Mouse (Mus musculus) left cerebral cortex, postnatal 14 days (tissue): ENCODE data around the gene Eps15. TPM values are rescaled to one million over a fixed set of nuclear protein-coding genes. Genes with fewer than 3 reads are reported as not detected.

Source experiments
- DNase-seq, 2 experiments: peaks; one replicate each; pipeline ENCODE4 v3.0.0; 2021 to 2022; ENCODE audit warnings: low spot score in 2 of 2, mixed read lengths in 1 of 2
- intact Hi-C: fragments of 180-260 bp; cut with DNase I; formaldehyde crosslinking; loops from one replicate; pipeline ENCODE4 v1.15.1; 2025
- long read RNA-seq, 2 experiments: library from polyadenylated mRNA; stranded (forward); transcript quantifications; one replicate each; pipeline ENCODE4 v2.0.0; 2021
- total RNA-seq, 2 experiments: library from RNA; stranded (reverse); gene quantifications; 2 replicates each; pipeline ENCODE4 v1.2.3; 2021

The Eps15 gene
- 100 to 1,000 TPM; 193 to 197 TPM for total RNA-seq
- long read RNA-seq, experiment 1, full-length matches to known transcripts = 131 of 199 reads
- long read RNA-seq, experiment 1, partial matches to known transcripts = 30 of 199 reads
- long read RNA-seq, experiment 1, other reads (novel, unspliced or antisense) = 38 of 199 reads
- long read RNA-seq, experiment 2, full-length matches to known transcripts = 97 of 144 reads
- long read RNA-seq, experiment 2, partial matches to known transcripts = 27 of 144 reads
- long read RNA-seq, experiment 2, other reads (novel, unspliced or antisense) = 20 of 144 reads

- intact Hi-C loops = no loop called here
- DNase-seq = peak; percentile 67 to 80
Observed at GRCm38 (mm10) chr4:109279689-109280458, at the start of gene Eps15. Gene Eps15, plus strand, starts transcription at chr4:109280268.

DNA sequence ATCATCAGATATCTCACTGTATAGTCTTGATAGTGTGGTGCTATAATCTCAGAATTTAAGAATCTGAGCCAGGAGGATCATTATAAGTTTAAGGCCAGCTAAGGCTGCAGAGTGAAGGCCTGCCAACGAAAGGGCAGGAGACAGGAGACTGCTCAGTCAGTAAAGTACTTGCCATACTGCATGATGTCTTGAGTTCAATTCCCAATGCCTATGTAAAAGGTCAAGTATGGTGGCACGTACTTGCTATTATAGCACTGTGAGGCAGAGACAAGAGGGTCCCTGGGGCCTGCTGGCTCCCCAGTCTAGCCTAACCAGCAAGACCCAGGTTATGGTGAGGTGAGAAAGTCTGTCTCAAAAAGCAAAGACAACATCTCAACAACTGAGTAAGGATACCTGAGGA is 45.9 kb upstream of the Eps15 start, which contains the start of gene Calr4:
Gene Calr4 (plus strand): TSS at position 301 of the 400 bp plus-strand sequence.
- DNase-seq = no peak
- intact Hi-C loops = no loop called here

DNA sequence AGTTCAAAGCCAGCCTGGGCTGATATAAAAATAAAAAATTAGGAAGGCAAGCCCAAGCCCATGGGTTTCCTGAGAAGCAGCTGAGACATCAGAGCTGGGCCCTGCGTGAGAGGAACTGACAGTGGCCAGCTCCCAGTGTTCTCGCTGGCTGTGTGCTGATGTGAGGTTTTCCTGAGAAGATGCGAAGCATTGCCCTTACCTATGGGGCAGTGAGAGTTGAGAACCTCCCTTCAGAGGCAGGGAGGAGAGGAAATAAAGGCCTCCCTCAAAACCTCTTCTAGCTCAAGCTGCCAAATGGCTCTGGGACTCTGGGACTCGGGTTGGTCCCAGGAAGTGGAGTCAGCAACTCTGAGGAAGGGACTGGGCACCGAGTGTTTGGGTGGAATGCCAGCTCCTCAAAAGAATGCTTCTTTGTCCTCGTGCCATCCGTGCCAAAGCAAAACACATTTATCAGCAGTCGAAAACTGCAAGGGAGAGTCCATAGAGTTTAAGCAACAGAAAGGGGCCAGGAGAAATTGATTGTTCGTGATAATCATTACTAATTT is 45.2 kb upstream of the Eps15 start:
- intact Hi-C loops = no loop called here
- DNase-seq = peak in 1 of 2 experiments; percentile 12

- intact Hi-C loops = no loop called here
- no peak for DNase-seq
Observed at GRCm38 (mm10) chr4:109236186-109236879, 43.7 kb upstream of the Eps15 start.

GRCm38 (mm10) chr4:109238428-109239268 is 41.4 kb upstream of the Eps15 start:
- DNase-seq = peak; percentile 55 to 58
- intact Hi-C loops = no loop called here

GRCm38 (mm10) chr4:109241221-109241620 is 38.8 kb upstream of the Eps15 start:
- intact Hi-C loops = no loop called here
- no peak for DNase-seq

DNA sequence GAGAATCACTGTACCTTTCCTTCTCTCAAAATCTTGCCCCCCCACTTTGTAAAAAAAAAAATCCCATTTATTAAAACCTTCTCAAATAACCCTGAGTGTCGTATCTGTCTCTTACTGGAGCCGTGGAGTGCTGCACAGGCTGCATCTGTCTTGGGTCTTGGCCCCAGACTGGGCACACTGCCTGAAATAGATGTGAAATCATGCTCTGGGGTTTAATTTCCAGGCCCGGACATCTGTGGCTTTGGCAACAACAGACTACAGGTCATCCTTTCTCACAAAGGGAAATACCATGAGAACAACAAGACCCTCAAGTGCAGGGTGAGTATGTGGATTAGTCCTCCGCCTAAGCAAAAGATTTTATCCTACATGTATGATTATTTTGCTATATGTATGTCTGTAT is 38.1 kb upstream of the Eps15 start:
- DNase-seq = no peak
- intact Hi-C loops = no loop called here

DNA sequence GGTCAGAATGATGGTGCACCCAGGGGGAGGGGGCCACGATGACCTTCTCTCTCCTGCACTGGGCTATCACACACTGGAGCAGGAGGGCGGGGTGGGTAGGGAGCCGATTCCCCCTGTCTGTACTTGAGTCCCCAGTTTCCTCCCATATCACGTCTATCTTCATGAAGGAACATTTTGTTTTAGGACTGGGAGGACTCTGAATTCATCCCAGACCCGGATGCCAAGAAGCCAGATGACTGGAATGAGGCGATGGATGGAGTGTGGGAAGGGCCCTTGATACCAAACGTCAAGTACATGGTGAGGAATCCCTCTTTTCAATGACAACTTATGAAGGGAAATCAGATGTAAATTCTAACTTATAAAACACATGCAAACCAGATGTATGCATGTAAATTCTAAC is 35.6 kb upstream of the Eps15 start:
- intact Hi-C loops = no loop called here
- DNase-seq = no peak

GRCm38 (mm10) chr4:109245016-109245620 is 35.0 kb upstream of the Eps15 start:
- intact Hi-C loops = no loop called here
- no peak for DNase-seq

DNA sequence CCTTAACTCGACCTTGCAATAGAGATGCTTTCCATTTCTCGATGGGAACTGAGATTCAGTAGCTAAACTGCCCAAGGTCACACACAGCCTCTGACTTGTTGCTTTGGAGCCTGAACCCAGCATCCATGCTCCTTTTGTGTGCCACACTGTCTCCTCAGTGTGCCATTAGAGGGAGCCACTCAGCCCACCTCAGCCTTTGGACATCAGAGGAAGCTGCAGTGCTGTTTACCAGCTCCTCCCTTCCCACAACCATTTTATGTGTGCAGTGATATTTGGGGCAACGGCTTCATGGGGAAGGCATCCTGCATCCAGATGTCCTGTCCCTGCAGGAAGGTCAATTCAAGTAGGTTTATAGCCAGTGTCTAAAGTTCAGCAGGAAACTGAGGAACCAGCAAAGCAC is 28.5 kb upstream of the Eps15 start:
- intact Hi-C loops = no loop called here
- DNase-seq = no peak

DNA sequence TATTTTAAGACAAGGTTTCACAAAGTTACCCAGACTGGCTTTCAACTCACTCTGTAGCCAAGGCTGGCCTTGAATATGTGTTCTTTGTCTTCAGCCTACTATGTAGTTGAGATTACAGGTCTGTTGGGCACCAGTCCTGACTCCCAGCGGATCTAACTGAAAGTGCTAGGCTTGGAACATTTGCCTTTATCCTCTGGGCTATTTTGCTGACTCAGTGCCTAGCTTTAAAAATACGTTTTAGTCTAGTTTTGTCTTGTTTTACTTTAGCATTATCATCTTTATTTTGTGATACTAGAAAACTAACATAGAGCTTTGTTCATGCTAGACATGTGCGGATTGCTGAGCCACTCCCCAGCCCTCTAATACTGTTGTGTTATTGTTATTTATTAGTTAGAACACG is 27.9 kb upstream of the Eps15 start:
- intact Hi-C loops = no loop called here
- no peak for DNase-seq

DNA sequence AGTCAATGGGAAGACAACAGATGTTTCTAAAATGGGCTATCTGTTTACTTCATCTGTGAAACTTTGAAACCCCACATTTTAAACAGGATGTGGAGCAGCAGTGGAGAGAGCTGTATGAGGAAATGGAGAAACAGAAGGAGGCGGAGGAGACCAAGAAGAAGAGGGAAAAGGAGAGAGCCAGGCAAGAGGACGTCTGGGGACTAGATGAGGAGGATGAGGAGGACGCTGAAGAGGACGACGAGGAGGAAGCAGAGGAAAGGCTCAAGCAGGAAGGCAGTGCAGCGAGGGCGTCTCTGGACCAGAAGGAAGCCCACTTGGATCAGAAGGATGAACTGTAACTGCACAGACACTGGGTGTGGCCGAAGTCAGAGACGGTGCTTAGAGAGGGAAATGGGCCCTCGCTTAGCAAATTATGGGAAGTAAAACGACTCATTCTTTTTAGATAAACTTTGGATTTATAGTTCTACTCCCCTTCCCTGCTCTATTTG is 26.4 kb upstream of the Eps15 start:
- intact Hi-C loops = no loop called here
- DNase-seq = no peak

DNA sequence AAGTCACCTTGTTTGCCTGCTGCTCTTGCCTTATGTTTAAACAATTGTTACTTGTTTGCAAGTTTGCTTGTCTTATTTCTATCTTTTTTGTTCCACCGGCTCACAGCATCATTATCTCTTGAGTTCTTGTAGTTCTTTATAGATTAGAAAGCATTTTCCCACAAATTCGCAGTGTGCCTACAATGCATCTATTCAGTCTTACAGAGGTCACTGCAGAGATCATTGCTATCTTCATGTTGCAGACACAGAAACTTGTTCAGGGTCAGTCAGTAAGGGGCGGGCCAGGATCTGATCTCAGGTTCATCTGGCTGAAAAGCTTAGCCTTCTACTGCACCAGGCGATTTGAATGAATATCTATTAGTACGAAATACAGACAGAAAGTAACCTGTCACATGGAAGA is 25.6 kb upstream of the Eps15 start:
- DNase-seq = no peak
- intact Hi-C loops = no loop called here

DNA sequence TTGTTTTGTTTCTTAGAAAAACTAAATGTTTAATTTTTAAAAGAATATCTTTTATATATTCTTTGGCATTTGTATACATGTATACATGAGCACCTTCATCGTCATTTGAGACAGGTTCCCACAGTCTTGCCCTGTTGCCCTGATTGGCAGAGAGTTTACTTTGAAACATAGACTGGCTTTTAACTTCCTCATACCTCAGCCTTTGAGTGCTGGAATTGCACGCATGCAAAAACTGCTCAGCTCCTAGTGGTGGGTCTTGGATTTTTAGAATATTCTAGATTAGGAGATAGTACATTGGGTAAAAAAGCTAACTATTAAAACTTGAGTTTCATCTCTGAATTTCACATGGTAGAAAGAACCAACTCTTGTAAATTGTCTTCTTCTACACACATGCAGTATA is 24.7 kb upstream of the Eps15 start:
- intact Hi-C loops = no loop called here
- no peak for DNase-seq

DNA sequence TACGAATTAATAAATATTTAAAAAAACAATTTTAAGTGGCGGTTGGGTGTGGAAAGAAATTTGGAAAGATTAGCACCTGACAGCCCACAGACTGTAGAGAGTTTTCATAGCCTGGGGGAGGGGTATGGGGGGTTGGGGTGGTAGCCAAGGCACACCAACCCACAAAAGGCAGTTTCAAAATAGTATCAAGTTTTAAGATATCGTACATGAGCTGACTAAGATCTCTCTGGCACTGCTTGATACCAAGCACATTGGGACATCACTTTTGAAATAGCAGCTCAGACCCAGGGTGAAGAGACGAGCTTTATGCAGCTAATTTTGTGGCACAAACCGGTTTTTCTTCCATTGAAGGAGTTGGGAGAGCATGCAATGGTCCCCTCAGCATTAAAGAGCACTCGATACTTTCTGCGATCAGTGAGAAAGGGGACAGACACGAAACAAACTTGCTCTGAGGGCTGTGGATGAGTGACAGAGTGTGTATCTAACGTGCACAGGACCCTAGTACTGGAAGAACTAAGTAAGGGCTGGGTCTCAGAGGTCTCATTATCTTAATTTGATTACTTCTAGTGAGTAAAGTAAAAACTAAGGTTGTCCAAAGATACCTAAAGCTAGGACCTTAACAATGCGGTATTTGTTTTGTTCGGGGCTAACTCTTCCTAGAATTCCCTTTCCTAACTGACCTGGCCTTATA is 24.2 kb upstream of the Eps15 start:
- intact Hi-C loops = no loop called here
- no peak for DNase-seq

DNA sequence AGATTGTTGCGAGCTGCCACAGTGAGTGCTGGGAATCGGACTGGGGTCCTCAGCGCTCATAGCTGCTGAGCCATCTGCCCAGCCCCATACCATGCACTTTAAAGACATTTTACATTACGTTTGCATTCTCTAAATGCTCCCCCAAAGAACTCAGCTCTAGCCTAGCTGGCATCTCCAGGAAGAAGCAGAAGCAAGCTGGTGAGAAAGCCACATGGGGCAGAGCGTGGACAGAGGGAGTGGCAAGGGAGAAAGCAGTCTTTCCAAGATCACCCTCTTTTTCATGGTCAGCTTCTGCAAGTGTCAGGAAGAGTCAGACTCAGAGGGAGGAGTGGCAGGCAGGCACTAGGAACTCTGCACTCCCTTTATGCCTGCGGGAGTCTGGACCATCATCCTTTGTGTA is 23.3 kb upstream of the Eps15 start:
- intact Hi-C loops = no loop called here
- no peak for DNase-seq

GRCm38 (mm10) chr4:109257639-109258038 is 22.4 kb upstream of the Eps15 start:
- no peak for DNase-seq
- intact Hi-C loops = no loop called here

DNA sequence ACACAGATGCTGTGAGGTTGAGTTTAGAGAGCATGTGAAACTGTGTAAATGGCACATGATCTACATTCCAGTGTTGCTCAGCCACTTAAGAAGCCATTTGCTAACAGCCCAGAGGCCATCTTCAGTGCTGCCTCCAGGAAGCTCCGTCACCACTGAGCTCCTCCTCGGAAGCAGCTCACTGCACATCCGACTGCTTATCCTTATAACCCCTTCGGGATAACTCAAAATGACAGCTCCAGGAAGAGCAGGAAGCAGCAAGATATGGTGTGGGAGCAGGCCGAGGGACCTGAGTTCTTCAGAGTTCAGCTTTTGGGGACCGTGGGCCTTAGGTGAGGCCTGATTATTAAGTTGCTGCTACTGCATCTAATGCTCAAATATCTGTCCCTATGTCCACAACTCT is 18.0 kb upstream of the Eps15 start:
- no peak for DNase-seq
- intact Hi-C loops = no loop called here
